Mouse (Mus musculus) hindbrain, embryonic 16.5 days (tissue): ENCODE results near the gene Pira2. TPM values are rescaled to one million over a fixed set of nuclear protein-coding genes. Genes with fewer than 3 reads are reported as not detected.

ENCODE experiments used
- polyA plus RNA-seq: library from polyadenylated mRNA; unstranded; fragments of >200 nt; fragmentation: Nextera tagmentation; extraction: Ambion mirVana; gene quantifications from 2 replicates; pipeline ENCODE4 v1.2.1, GENCODE M21; 2015

Pira2 gene
- polyA plus RNA-seq, 1 experiment from 2014 or later = not detected

Other genes with a start within 250 kb of the Pira2 start
- gene Oscar, start 228.9 kb downstream of the Pira2 start, polyA plus RNA-seq = 0.64 and 0.73 TPM in 2 replicates
- gene Ndufa3, start 227.7 kb downstream of the Pira2 start, polyA plus RNA-seq = 461 and 526 TPM in 2 replicates
- gene Tfpt, start 215.1 kb downstream of the Pira2 start, polyA plus RNA-seq = 36.3 and 39.6 TPM in 2 replicates
- gene Prpf31, start 215.1 kb downstream of the Pira2 start, polyA plus RNA-seq = 84.2 and 88.8 TPM in 2 replicates
- gene Cnot3, start 199.8 kb downstream of the Pira2 start, polyA plus RNA-seq = 30.0 and 43.1 TPM in 2 replicates
- 13.2 and 13.4 TPM in 2 replicates for gene Leng1, start 179.2 kb downstream of the Pira2 start, polyA plus RNA-seq
- 3.8 and 4.6 TPM in 2 replicates for gene Tmc4, start 167.5 kb downstream of the Pira2 start, polyA plus RNA-seq
- gene Tsen34, start 152.2 kb downstream of the Pira2 start, polyA plus RNA-seq = 282 and 308 TPM in 2 replicates
- 124 and 127 TPM in 2 replicates for gene Mboat7, start 151.5 kb downstream of the Pira2 start, polyA plus RNA-seq
- gene Rps9, start 141.1 kb downstream of the Pira2 start, polyA plus RNA-seq = 675 and 689 TPM in 2 replicates
- 0.21 and 0.50 TPM in 2 replicates for gene Pirb, start 124.7 kb downstream of the Pira2 start, polyA plus RNA-seq
- gene Gm15448, start 19.4 kb downstream of the Pira2 start, polyA plus RNA-seq = 0.09 TPM in 1 of 2 replicates, not detected in the other
- gene Gm14548, start 53.1 kb upstream of the Pira2 start, polyA plus RNA-seq = 0.10 TPM in 1 of 2 replicates, not detected in the other
- gene Lilra6, start 70.5 kb upstream of the Pira2 start, polyA plus RNA-seq = not detected in 2 replicates
- gene Lair1, start 218.2 kb upstream of the Pira2 start, polyA plus RNA-seq = 3.1 and 3.5 TPM in 2 replicates